Mouse (Mus musculus) embryonic facial prominence, embryonic 11.5 days (tissue): ENCODE measurements around the gene Crybb3. TPM values are rescaled to one million over a fixed set of nuclear protein-coding genes. Genes with fewer than 3 reads are reported as not detected.
A peak's percentile ranks its signal among the peaks of the same experiment; 100 is the strongest.

ENCODE experiments used
- ATAC-seq: fragments of 200-750 bp; cut with Nextera tagmentation; replicated peaks from 2 replicates; pipeline ENCODE4 v1.8.0; 2017; ENCODE audit warnings: low read depth; ENCODE audit not compliant: insufficient number of reproducible peaks, low FRiP score, low TSS enrichment
- DNase-seq: peaks from one replicate; pipeline ENCODE4 v3.0.0-alpha.2; 2015; ENCODE audit warnings: low spot score
- H3K27ac ChIP-seq: fragments of 300-500 bp; sonication (generic); replicated peaks from 2 replicates; pipeline ENCODE4 v1.5.1; 2014; ENCODE audit warnings: mild to moderate bottlenecking, low read depth, low read length, control low read depth
- H3K27me3 ChIP-seq: fragments of 300-500 bp; sonication (generic); 2 replicates; pipeline ENCODE4 v1.6.1; 2014; ENCODE audit warnings: mild to moderate bottlenecking, low read length, moderate library complexity, mixed read lengths; ENCODE audit not compliant: control insufficient read depth, insufficient read depth
- H3K36me3 ChIP-seq: fragments of 300-500 bp; sonication (generic); replicated peaks from 2 replicates; pipeline ENCODE4 v1.6.1; 2014; ENCODE audit warnings: low read depth, mild to moderate bottlenecking, low read length, moderate library complexity, mixed read lengths; ENCODE audit not compliant: control insufficient read depth, insufficient read depth
- H3K4me1 ChIP-seq: fragments of 300-500 bp; sonication (generic); 2 replicates; pipeline ENCODE4 v1.6.1; 2014; ENCODE audit warnings: low read length, mixed read lengths; ENCODE audit not compliant: control insufficient read depth, insufficient read depth
- H3K4me2 ChIP-seq: fragments of 300-500 bp; sonication (generic); 2 replicates; pipeline ENCODE4 v1.6.1; 2014; ENCODE audit warnings: low read depth, mild to moderate bottlenecking, control low read depth, low read length, moderate library complexity
- H3K4me3 ChIP-seq: fragments of 300-500 bp; sonication (generic); 2 replicates; pipeline ENCODE4 v1.5.1; 2014; ENCODE audit warnings: low read depth, low read length, control low read depth
- H3K9ac ChIP-seq: fragments of 300-500 bp; sonication (generic); replicated peaks from 2 replicates; pipeline ENCODE4 v1.6.1; 2014; ENCODE audit warnings: mild to moderate bottlenecking, control low read depth, low read length
- H3K9me3 ChIP-seq: fragments of 300-500 bp; sonication (generic); replicated peaks from 2 replicates; pipeline ENCODE4 v1.6.1; 2016; ENCODE audit warnings: mild to moderate bottlenecking, low read length, inconsistent platforms, mixed read lengths; ENCODE audit not compliant: control insufficient read depth
- WGBS: fragments of 180-500 bp; shearing (Covaris S2); extraction: QIAGEN DNeasy Blood & Tissue Kit; methylation state at CpG from one replicate; pipeline ENCODE4 v1.1.7; 2014; 5-methylcytosine and 5-hydroxymethylcytosine counted together
- polyA plus RNA-seq: library from polyadenylated mRNA; unstranded; fragments of >200 nt; fragmentation: Nextera tagmentation; extraction: Ambion mirVana; gene quantifications from 2 replicates; pipeline ENCODE4 v1.2.1, GENCODE M21; 2014

The Crybb3 gene
- polyA plus RNA-seq, 1 experiment from 2014 or later = 4.0 TPM

GRCm38 (mm10) chr5:113079783-113080182 is 1.6 kb downstream of the Crybb3 start:
- Histone ChIP-seq H3K4me1 (no peaks in the 10 kb centered on the region), H3K9me3 (no peaks in the 10 kb centered on the region), H3K4me3 (no peak overlapping the region), H3K27me3 (no peaks in the 10 kb centered on the region), H3K9ac (no peak overlapping the region), H3K36me3 (no peaks in the 10 kb centered on the region), H3K4me2 (peak overlapping the region; percentile 32), H3K27ac (no peak overlapping the region)
- WGBS = 21% methylated on average over 21 of the region's 21 CpGs
- no peak for ATAC-seq
- DNase-seq = peak; percentile 75

DNA sequence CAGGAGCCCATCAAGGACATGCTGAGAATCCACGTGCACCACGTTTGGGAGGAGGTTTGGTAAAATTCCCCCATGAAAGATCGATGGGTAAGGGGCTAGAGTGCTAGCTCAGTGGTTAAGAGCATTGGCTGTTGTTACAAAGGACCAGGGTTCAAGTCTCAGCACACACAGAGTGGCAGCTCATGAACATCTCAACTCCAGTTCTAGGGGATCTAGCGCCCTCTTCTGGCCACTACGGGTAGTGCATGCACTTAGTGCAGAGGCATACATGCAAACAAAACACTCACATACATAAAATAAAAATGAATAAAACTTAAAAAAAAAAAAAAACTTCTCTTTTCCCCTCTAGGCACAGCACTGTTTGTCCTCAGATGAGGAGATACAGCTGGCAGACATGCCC is 2.7 kb downstream of the Crybb3 start:
- WGBS = 60% methylated on average over 5 of the region's 5 CpGs
- Histone ChIP-seq H3K4me1 (no peaks in the 10 kb centered on the region), H3K4me2 (no peak overlapping the region), H3K4me3 (no peak overlapping the region), H3K9me3 (no peaks in the 10 kb centered on the region), H3K9ac (no peak overlapping the region), H3K27ac (no peak overlapping the region), H3K27me3 (no peaks in the 10 kb centered on the region), H3K36me3 (no peaks in the 10 kb centered on the region)
- ATAC-seq = no peak
- DNase-seq = peak; percentile 23

DNA sequence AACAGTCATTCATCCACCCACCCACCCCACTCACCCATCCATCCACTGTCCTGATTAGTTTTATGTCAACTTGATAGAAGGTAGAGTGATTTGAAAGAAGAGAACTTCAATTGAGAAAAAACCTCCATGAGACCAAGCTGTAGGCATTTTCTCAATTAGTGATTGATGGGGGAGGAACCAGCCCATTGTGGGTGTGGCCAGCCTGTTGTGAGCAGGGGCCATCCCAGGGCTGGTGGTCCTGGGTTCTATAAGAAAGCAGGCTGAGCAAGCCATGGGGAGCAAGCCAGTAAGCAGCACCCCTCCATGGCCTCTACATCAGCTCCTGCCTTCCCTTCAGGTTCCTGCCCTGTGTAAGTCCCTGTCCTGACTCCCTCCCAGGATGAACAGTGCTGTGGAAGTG is 11.4 kb downstream of the Crybb3 start, which contains the start of gene Crybb2:
Gene Crybb2 (minus strand): TSS at position 101 of the 400 bp plus-strand sequence.
- Histone ChIP-seq H3K27ac (no peak within 1 kb of the TSS), H3K9me3 (no peaks in the 10 kb centered on the region), H3K36me3 (no peaks in the 10 kb centered on the region), H3K4me3 (no peak within 1 kb of the TSS), H3K9ac (no peak within 1 kb of the TSS), H3K4me1 (no peaks in the 10 kb centered on the region), H3K27me3 (no peaks in the 10 kb centered on the region), H3K4me2 (no peak within 1 kb of the TSS)
- DNase-seq (no peak), ATAC-seq (no peak)

DNA sequence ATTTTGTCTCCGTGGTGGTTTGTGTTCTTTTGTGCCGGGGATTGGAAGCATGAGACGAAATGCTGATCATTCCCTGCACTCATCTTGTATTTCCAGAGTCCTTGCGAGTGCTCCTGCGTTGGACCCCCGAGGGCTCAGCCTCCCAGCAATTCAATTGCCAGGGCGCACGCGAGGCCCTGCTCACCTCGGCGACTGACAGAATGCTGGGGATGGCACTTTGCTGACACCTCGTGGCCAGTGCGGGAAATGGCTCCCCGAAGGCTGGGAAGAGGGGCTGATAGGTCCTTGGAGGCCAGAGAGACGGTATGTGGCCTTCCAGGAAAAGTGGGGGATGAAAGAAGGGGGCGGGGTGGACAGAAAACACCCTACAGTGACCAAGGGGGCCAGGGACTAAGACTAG is 27.1 kb downstream of the Crybb3 start:
- Histone ChIP-seq H3K36me3 (no peaks in the 10 kb centered on the region), H3K27ac (no peak overlapping the region), H3K4me3 (no peak overlapping the region), H3K9me3 (no peaks in the 10 kb centered on the region), H3K27me3 (peaks cover 2% of the 10 kb centered on the region; the same call in 1 of the 2 replicates), H3K4me1 (no peaks in the 10 kb centered on the region), H3K9ac (no peak overlapping the region), H3K4me2 (no peak overlapping the region)
- 5% methylated on average over 16 of the region's 16 CpGs for WGBS
- ATAC-seq (peak; percentile 57; the same call in 1 of the 2 replicates), DNase-seq (peak; percentile 80)

GRCm38 (mm10) chr5:113050581-113051185 is 30.7 kb downstream of the Crybb3 start:
- 80% methylated on average over 7 of the region's 7 CpGs for WGBS
- Histone ChIP-seq H3K9ac (no peak overlapping the region), H3K27ac (no peak overlapping the region), H3K4me2 (no peak overlapping the region), H3K4me1 (no peaks in the 10 kb centered on the region), H3K4me3 (no peak overlapping the region), H3K36me3 (no peaks in the 10 kb centered on the region), H3K27me3 (peaks cover 2% of the 10 kb centered on the region; the same call in 1 of the 2 replicates), H3K9me3 (no peaks in the 10 kb centered on the region)
- ATAC-seq = no peak
- DNase-seq = no peak

GRCm38 (mm10) chr5:113049876-113050275 is 31.5 kb downstream of the Crybb3 start:
- H3K36me3 ChIP-seq = no peaks in the 10 kb centered on the region
- peak; percentile 18 for DNase-seq
- ATAC-seq = no peak
- no peaks in the 10 kb centered on the region for H3K4me1 ChIP-seq
- no peak overlapping the region for H3K27ac ChIP-seq
- no peak overlapping the region for H3K4me2 ChIP-seq
- no peak overlapping the region for H3K9ac ChIP-seq
- H3K27me3 ChIP-seq = peaks cover 2% of the 10 kb centered on the region; the same call in 1 of the 2 replicates
- no peak overlapping the region for H3K4me3 ChIP-seq
- H3K9me3 ChIP-seq = no peaks in the 10 kb centered on the region

GRCm38 (mm10) chr5:113045511-113046273 is 35.7 kb downstream of the Crybb3 start:
- Histone ChIP-seq H3K9me3 (no peaks in the 10 kb centered on the region), H3K36me3 (no peaks in the 10 kb centered on the region), H3K4me3 (no peak overlapping the region), H3K4me1 (no peaks in the 10 kb centered on the region; the same call in 1 of the 2 replicates), H3K4me2 (no peak overlapping the region), H3K27me3 (no peaks in the 10 kb centered on the region), H3K9ac (no peak overlapping the region), H3K27ac (no peak overlapping the region)
- DNase-seq = no peak
- 87% methylated on average over 10 of the region's 10 CpGs for WGBS
- ATAC-seq = no peak

DNA sequence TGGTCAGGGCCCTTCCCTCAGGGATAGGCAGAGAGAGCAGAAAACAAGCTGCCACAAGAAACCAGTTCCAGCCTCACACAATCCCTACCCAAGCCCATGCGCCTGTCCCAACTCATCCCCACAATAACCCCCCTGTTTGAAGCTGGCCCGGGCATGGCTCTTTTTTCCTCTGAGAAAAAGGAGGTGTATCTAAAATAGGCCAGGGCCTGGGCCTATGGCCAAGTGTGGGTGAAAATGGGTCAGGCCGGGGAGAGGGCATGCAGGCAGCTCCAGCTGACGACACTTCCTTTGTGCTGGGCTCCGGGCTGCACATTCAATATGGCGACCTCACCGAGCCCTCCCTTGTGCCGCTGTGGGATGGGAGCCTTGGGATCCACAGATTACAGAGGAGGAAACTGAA is 37.9 kb downstream of the Crybb3 start:
- 83% methylated on average over 8 of the region's 8 CpGs for WGBS

More for the DNA sequence above, 37.9 kb downstream of the Crybb3 start:
- Histone ChIP-seq H3K9me3 (no peaks in the 10 kb centered on the region), H3K9ac (no peak overlapping the region), H3K4me2 (no peak overlapping the region), H3K27ac (no peak overlapping the region), H3K36me3 (no peaks in the 10 kb centered on the region), H3K4me1 (no peaks in the 10 kb centered on the region; the same call in 1 of the 2 replicates), H3K4me3 (no peak overlapping the region), H3K27me3 (no peaks in the 10 kb centered on the region)
- DNase-seq (no peak), ATAC-seq (no peak)
